Mouse (Mus musculus) small intestine, adult 2 months (tissue): ENCODE results near the gene Kctd11. TPM values are rescaled to one million over a fixed set of nuclear protein-coding genes. Genes with fewer than 3 reads are reported as not detected.
"Not testable (repeated sequence)": the region's sequence is repeated elsewhere in the genome, so short reads cannot be mapped to it uniquely, and the experiment has no call there.

Experiments used
- H3K27ac ChIP-seq: fragments of 200-500 bp; 2 replicates; pipeline ENCODE4 v1.5.1; 2012; ENCODE audit warnings: low read depth, low read length, control low read depth, inconsistent platforms; ENCODE audit not compliant: insufficient read depth
- H3K27me3 ChIP-seq: fragments of 200-500 bp; 2 replicates; pipeline ENCODE4 v1.6.1; 2012; ENCODE audit warnings: mild to moderate bottlenecking, moderate library complexity, low read length, inconsistent platforms; ENCODE audit not compliant: control insufficient read depth, insufficient read depth
- H3K36me3 ChIP-seq: fragments of 200-500 bp; 2 replicates; pipeline ENCODE4 v1.6.1; 2012; ENCODE audit warnings: mild to moderate bottlenecking, low read length, control low read depth, inconsistent platforms; ENCODE audit not compliant: control insufficient read depth, insufficient read depth
- H3K4me1 ChIP-seq: fragments of 200-500 bp; 2 replicates; pipeline ENCODE4 v1.6.1; 2012; ENCODE audit warnings: low read length, inconsistent platforms, mixed read lengths; ENCODE audit not compliant: control insufficient read depth, insufficient read depth, insufficient read length
- H3K4me3 ChIP-seq: fragments of 200-500 bp; 2 replicates; pipeline ENCODE4 v1.5.1; 2012; ENCODE audit warnings: low read depth, mild to moderate bottlenecking, control low read depth, inconsistent platforms, low read length, moderate library complexity
- CTCF ChIP-seq: fragments of 200-500 bp; IDR thresholded peaks from 2 replicates; pipeline ENCODE4 v1.5.1; 2012; ENCODE audit warnings: low read depth, mild to moderate bottlenecking, control low read depth, inconsistent platforms, low read length, moderate library complexity, mixed read lengths; ENCODE audit not compliant: insufficient replicate concordance, insufficient read length; ENCODE audit errors: extremely low read depth
- POLR2A ChIP-seq: fragments of 200-500 bp; IDR thresholded peaks from 2 replicates; pipeline ENCODE4 v1.6.1; 2012; ENCODE audit warnings: low read depth, mild to moderate bottlenecking, control low read depth, inconsistent platforms, low read length, moderate library complexity
- WGBS: fragments of 180-500 bp; shearing (Covaris S2); methylation state at CpG from one replicate; pipeline ENCODE4 v1.1.7; 2018; 5-methylcytosine and 5-hydroxymethylcytosine counted together
- polyA plus RNA-seq: library from polyadenylated mRNA; depleted of rRNA; stranded (reverse); fragments of >200 nt; gene quantifications from 2 replicates; pipeline ENCODE4 v1.2.3, GENCODE M21; 2012

Kctd11 gene
- polyA plus RNA-seq, 1 experiment: 2.8 TPM

GRCm38 (mm10) chr11:69921114-69922011, 40.2 kb upstream of the Kctd11 start, which contains the start of gene Eif5a:
Eif5a (minus strand) TSS chr11:69921958.
- peaks cover 6% of the 10 kb centered on the region; the same call in 1 of the 2 replicates for H3K4me1 ChIP-seq
- H3K27me3 ChIP-seq: no peaks in the 10 kb centered on the region
- H3K4me3 ChIP-seq: peak within 1 kb of the TSS; percentile 95
- TF ChIP-seq POLR2A (peak; percentile 63), CTCF (peak; percentile 43; the same call in 1 of the 2 replicates)
- under 1% methylated on average over 78 of the region's 78 CpGs for WGBS
- peak within 1 kb of the TSS; percentile 93 for H3K27ac ChIP-seq
- H3K36me3 ChIP-seq: peaks cover 22% of the 10 kb centered on the region

- under 1% methylated on average over 62 of the region's 65 CpGs for WGBS
- Histone ChIP-seq H3K4me1 (peaks cover 6% of the 10 kb centered on the region; the same call in 1 of the 2 replicates), H3K27me3 (no peaks in the 10 kb centered on the region), H3K36me3 (peaks cover 31% of the 10 kb centered on the region), H3K4me3 (peak overlapping the region; percentile 95), H3K27ac (peak overlapping the region; percentile 93)
- TF ChIP-seq POLR2A (no peak), CTCF (0 out of 2 replicates have a peak, but pooled peaks have one; percentile 6)
Observed at GRCm38 (mm10) chr11:69920266-69921031, 39.2 kb upstream of the Kctd11 start.

- TF ChIP-seq CTCF (no peak), POLR2A (no peak)
- Histone ChIP-seq H3K27me3 (no peaks in the 10 kb centered on the region), H3K27ac (peak overlapping the region; percentile 88), H3K4me1 (peaks cover 10% of the 10 kb centered on the region), H3K36me3 (peaks cover 35% of the 10 kb centered on the region), H3K4me3 (peak overlapping the region; percentile 95)
- under 1% methylated on average over 17 of the region's 17 CpGs for WGBS
Observed at GRCm38 (mm10) chr11:69919661-69920265, 38.6 kb upstream of the Kctd11 start.

DNA sequence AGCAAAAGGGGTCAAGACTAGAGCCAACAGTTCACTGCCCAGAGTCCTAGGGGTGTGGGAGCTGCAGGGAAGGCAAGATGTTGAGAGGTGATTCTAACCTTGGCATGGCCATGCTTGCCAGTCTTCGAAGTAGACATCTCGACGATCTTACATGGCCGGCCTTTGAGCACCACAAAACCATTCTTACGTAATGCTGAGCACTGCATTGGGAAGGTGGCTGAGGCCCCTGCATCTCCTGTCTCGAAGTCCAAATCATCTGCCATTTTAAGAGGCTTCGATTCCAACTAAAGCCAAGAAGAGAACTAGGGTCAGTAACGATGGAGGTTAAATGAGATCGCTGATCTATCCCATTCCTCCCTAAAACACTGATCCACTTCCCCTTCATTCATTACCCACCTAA, 37.8 kb upstream of the Kctd11 start:
- no peak overlapping the region for H3K27ac ChIP-seq

GRCm38 (mm10) chr11:69918118-69918517, 36.9 kb upstream of the Kctd11 start:
- Histone ChIP-seq H3K27me3 (no peaks in the 10 kb centered on the region), H3K4me1 (peaks cover 15% of the 10 kb centered on the region), H3K36me3 (peaks cover 35% of the 10 kb centered on the region), H3K27ac (no peak overlapping the region), H3K4me3 (no peak overlapping the region)
- TF ChIP-seq POLR2A (no peak), CTCF (no peak)
- WGBS: 71% methylated on average over 5 of the region's 5 CpGs

More for the DNA sequence above, 37.8 kb upstream of the Kctd11 start:
- 44% methylated on average over 9 of the region's 9 CpGs for WGBS
- peaks cover 35% of the 10 kb centered on the region for H3K36me3 ChIP-seq
- peaks cover 12% of the 10 kb centered on the region for H3K4me1 ChIP-seq
- H3K27me3 ChIP-seq: no peaks in the 10 kb centered on the region
- no peak overlapping the region for H3K4me3 ChIP-seq
- TF ChIP-seq CTCF (no peak), POLR2A (no peak)

DNA sequence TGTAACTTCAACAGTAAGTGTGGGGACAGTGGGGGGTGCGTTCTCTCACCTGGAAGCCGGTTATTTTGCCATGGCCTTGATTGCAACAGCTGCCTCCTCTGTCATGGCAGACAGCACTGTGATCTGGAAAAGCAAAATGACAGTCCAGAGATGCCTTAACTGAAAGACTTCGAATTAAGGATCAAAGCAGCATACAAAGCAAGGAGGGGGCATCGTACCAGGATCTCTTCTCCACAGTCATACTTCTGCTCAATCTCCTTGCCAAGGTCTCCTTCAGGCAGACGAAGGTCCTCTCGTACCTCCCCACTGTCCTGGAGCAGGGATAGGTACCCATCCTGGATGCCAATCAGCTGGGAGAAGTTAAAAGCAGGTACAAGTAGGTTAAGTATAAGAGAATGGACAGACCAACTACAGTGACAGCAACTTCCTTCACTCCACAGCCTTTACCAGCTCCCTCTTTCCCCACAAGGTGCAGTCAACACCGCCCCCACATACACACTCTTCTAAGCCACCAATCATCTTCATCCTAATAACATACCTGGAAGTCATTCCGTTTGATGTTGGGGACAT, 36.3 kb upstream of the Kctd11 start:
- H3K27me3 ChIP-seq: no peaks in the 10 kb centered on the region
- TF ChIP-seq POLR2A (no peak), CTCF (no peak)
- H3K27ac ChIP-seq: no peak overlapping the region
- peaks cover 35% of the 10 kb centered on the region for H3K36me3 ChIP-seq
- peaks cover 14% of the 10 kb centered on the region for H3K4me1 ChIP-seq
- WGBS: 80% methylated on average over 8 of the region's 8 CpGs
- no peak overlapping the region for H3K4me3 ChIP-seq

DNA sequence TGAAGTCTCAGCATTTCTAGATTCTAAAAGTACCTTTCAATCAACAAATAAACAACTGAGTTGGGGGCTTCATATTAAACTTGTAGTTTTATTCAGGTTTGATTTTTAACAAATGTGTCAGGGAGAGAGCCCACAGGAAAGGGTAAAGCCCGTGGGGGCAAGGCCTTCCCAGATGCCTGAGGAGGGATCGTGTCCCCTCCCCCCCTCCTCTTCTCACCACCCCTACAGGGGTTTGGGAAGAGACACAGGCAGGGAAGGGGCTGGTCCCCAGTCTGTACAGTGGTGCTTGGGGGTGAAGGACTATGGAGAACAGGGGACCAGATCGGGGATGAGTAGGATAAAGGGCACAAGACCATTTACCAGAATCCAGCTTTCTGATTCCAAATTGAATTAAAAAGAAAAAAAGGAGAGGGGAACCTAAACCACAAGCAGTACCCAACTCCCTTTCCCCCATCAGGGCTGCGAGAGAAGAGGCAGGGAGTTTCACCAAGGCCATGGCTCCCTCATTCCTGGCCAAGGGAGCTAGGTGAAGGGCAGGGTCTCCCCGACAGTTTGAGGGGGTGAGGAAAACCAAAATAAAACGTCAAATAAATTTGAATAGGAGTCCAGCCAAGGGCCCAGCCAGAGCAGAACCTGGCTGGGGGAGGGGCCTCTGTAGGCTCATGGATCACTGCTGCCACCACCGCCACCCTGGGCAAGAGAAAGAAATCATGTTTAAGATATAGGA, 35.6 kb upstream of the Kctd11 start:
- WGBS: 61% methylated on average over 7 of the region's 7 CpGs
- H3K36me3 ChIP-seq: peaks cover 41% of the 10 kb centered on the region
- not testable (repeated sequence) for H3K27ac ChIP-seq, H3K4me3 ChIP-seq, H3K27me3 ChIP-seq
- peaks cover 14% of the 10 kb centered on the region for H3K4me1 ChIP-seq
